Mouse (Mus musculus) monocyte, adult 5-6 weeks (primary cell): ENCODE results near the gene Shroom3. TPM values are rescaled to one million over a fixed set of nuclear protein-coding genes. Genes with fewer than 3 reads are reported as not detected.
"Not testable (repeated sequence)": the region's sequence is repeated elsewhere in the genome, so short reads cannot be mapped to it uniquely, and the experiment has no call there.

ENCODE experiments used
- ATAC-seq: fragments of 153-309, 156-312 bp; replicated peaks from 2 replicates; pipeline ENCODE4 v1.8.0; 2017; ENCODE audit warnings: mild to moderate bottlenecking; ENCODE audit not compliant: low TSS enrichment, insufficient number of reproducible peaks, severe bottlenecking, poor library complexity, low FRiP score
- total RNA-seq: library from RNA; stranded (forward); fragments of 200-1000, 200-491, 200-594 nt; gene quantifications from 3 replicates; pipeline ENCODE4 v1.2.3, GENCODE M21; 2017

Gene Shroom3
- total RNA-seq, 1 experiment from 2014 or later: not detected

GRCm38 (mm10) chr5:92905146-92905545 lies 221.9 kb downstream of the Shroom3 start:
- ATAC-seq: no peak

- no peak for ATAC-seq
Observed at GRCm38 (mm10) chr5:92905594-92906008, 222.4 kb downstream of the Shroom3 start.

GRCm38 (mm10) chr5:92908227-92908626 lies 225.0 kb downstream of the Shroom3 start:
- no peak for ATAC-seq

GRCm38 (mm10) chr5:92910838-92911237 lies 227.6 kb downstream of the Shroom3 start:
- ATAC-seq: no peak

- no peak for ATAC-seq
Observed at GRCm38 (mm10) chr5:92915421-92915820, 232.2 kb downstream of the Shroom3 start.

GRCm38 (mm10) chr5:92917755-92918154 lies 234.5 kb downstream of the Shroom3 start:
- no peak for ATAC-seq

- ATAC-seq: no peak
Observed at GRCm38 (mm10) chr5:92918170-92918569, 234.9 kb downstream of the Shroom3 start.

GRCm38 (mm10) chr5:92918866-92919265 lies 235.6 kb downstream of the Shroom3 start:
- ATAC-seq: no peak

- ATAC-seq: no peak
Observed at GRCm38 (mm10) chr5:92919390-92919789, 236.2 kb downstream of the Shroom3 start.

GRCm38 (mm10) chr5:92920984-92921383 lies 237.7 kb downstream of the Shroom3 start:
- no peak for ATAC-seq

GRCm38 (mm10) chr5:92921728-92922127 lies 238.5 kb downstream of the Shroom3 start:
- ATAC-seq: no peak

GRCm38 (mm10) chr5:92922981-92923380 lies 239.7 kb downstream of the Shroom3 start:
- ATAC-seq: not testable (repeated sequence)

- no peak for ATAC-seq
Observed at GRCm38 (mm10) chr5:92924851-92925477, 241.7 kb downstream of the Shroom3 start.

- ATAC-seq: no peak
Observed at GRCm38 (mm10) chr5:92927667-92928066, 244.4 kb downstream of the Shroom3 start.

GRCm38 (mm10) chr5:92930557-92930956 lies 247.3 kb downstream of the Shroom3 start:
- ATAC-seq: no peak

GRCm38 (mm10) chr5:92931298-92931697 lies 248.1 kb downstream of the Shroom3 start:
- ATAC-seq: no peak

- no peak for ATAC-seq
Observed at GRCm38 (mm10) chr5:92933010-92933409, 249.8 kb downstream of the Shroom3 start.

- ATAC-seq: no peak
Observed at GRCm38 (mm10) chr5:92933599-92934217, 250.5 kb downstream of the Shroom3 start.

- ATAC-seq: no peak
Observed at GRCm38 (mm10) chr5:92934269-92934939, 251.2 kb downstream of the Shroom3 start.

- ATAC-seq: no peak
Observed at GRCm38 (mm10) chr5:92935883-92936282, 252.6 kb downstream of the Shroom3 start.
